Mouse (Mus musculus) cerebellum, adult 2 months (tissue): ENCODE results near the gene Dido1.

Experiments used
- CTCF ChIP-seq: fragments of 200-500 bp; IDR thresholded peaks from 2 replicates; pipeline ENCODE4 v1.5.1; 2011; ENCODE audit warnings: low read depth, mild to moderate bottlenecking, control low read depth, low read length, moderate library complexity, borderline replicate concordance; ENCODE audit not compliant: insufficient read depth
- POLR2A ChIP-seq: fragments of 200-500 bp; IDR thresholded peaks from 2 replicates; pipeline ENCODE4 v1.6.1; 2011; ENCODE audit warnings: low read length, control low read depth, borderline replicate concordance; ENCODE audit not compliant: insufficient read depth

- TF ChIP-seq CTCF (no peak), POLR2A (no peak)
These were observed 15.0 kb upstream of the Dido1 start, which contains the start of gene Slc17a9 for GRCm38 (mm10) chr2:180724585-180725413.
